In the genomic region with DNA sequence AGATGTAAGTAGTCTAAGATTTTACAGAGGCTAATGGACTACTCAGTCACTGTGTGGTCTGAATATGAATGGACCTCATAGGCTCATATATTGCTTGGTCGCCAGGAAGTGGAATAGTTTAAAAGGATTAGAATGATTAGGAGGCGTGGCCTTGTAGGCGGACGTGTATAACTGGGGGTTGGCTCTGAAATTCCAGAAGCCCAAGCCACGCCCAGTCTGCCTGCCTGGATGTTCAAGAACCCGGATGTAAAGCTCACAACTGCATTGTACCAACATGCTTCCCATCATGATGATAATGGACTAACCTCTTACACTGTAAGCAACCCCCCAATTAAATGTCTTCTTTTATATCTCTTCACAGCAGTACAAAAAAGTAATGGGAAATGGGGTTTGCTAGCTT, we compare ENCODE assay signal across 25 mouse cellular contexts. TPM values are rescaled to one million over a fixed set of nuclear protein-coding genes. Genes with fewer than 3 reads are reported as not detected.
DNase-seq lines count a peak whose midpoint lies in the region; ATAC-seq lines count a peak whose summit lies in the region.
"Had no signal": no experiment of that assay in that cellular context is flagged by ENCODE, and none has a peak within 500 bp of the region (broad histone marks: within the 10 kb centered on the region; RNA-seq: fewer than 3 reads in every experiment).

No protein-coding gene starts in this region.

- H3K27ac ChIP-seq in liver, embryonic 12.5 days: no peak overlapping the region
- H3K27ac ChIP-seq in liver, embryonic 11.5 days (ENCODE audit: low read depth, low read length): no peak overlapping the region
- H3K27ac ChIP-seq: embryonic facial prominence, embryonic 13.5 days; embryonic facial prominence, embryonic 15.5 days; forebrain, embryonic 10.5 days; forebrain, embryonic 12.5 days had no signal

- H3K4me1 ChIP-seq in liver, embryonic 12.5 days: no peaks in the 10 kb centered on the region
- no peaks in the 10 kb centered on the region for H3K4me1 ChIP-seq in liver, embryonic 11.5 days (replicated peaks; ENCODE audit: control insufficient read depth, insufficient read depth, low read length)
- H3K4me1 ChIP-seq: embryonic facial prominence, embryonic 15.5 days; forebrain, embryonic 10.5 days; forebrain, embryonic 12.5 days had no signal

- H3K9ac ChIP-seq in liver, embryonic 12.5 days: no peak overlapping the region
- H3K9ac ChIP-seq in liver, embryonic 11.5 days (ENCODE audit: low read depth, low read length): no peak overlapping the region
- H3K9ac ChIP-seq: embryonic facial prominence, embryonic 13.5 days; embryonic facial prominence, embryonic 15.5 days; forebrain, embryonic 12.5 days had no signal

- DNase-seq in liver, embryonic 11.5 days (ENCODE audit: low spot score): no peak
- DNase-seq in ES-CJ7 (ENCODE audit: low read depth, low spot score) (peak; percentile 27), ZHBTc4 (ENCODE audit: low read depth, low spot score) (peak; percentile 63)
- DNase-seq in adrenal gland, adult 18-20 months (ENCODE audit: low spot score in 2 of 2): no peak
- no peak for DNase-seq in cerebellum, postnatal 36 days
- DNase-seq: adrenal gland, adult 8-10 months; adrenal gland, postnatal 14 days; adrenal gland, postnatal 36 days; B cell, adult 2 months; cerebellum, adult 11-12 months; cerebellum, adult 2 months; cerebellum, adult 9-10 months; cerebellum, postnatal 10 days; cerebellum, postnatal 25 days; embryo, embryonic 11 days had no signal

- 0 out of 2 replicates have a peak, but pooled peaks have one; percentile 13 for ATAC-seq in liver, embryonic 12.5 days
- ATAC-seq in liver, embryonic 11.5 days (replicated peaks; ENCODE audit: low FRiP score): no peak
- ATAC-seq: CD4-positive, CD25-positive, alpha-beta regulatory T cell, adult 4 months; forebrain, embryonic 14.5 days; forebrain, embryonic 16.5 days had no signal

- no peaks in the 10 kb centered on the region for H3K9me3 ChIP-seq in liver, embryonic 12.5 days (replicated peaks)
- H3K9me3 ChIP-seq in liver, embryonic 11.5 days (ENCODE audit: control insufficient read depth, low read length): no peaks in the 10 kb centered on the region
- H3K9me3 ChIP-seq: embryonic facial prominence, embryonic 13.5 days; embryonic facial prominence, embryonic 15.5 days; forebrain, embryonic 10.5 days; forebrain, embryonic 12.5 days had no signal

- no peak overlapping the region for H3K4me2 ChIP-seq in liver, embryonic 12.5 days
- no peak overlapping the region for H3K4me2 ChIP-seq in liver, embryonic 11.5 days
- H3K4me2 ChIP-seq: embryonic facial prominence, embryonic 13.5 days; embryonic facial prominence, embryonic 15.5 days; forebrain, embryonic 12.5 days had no signal

- no peaks in the 10 kb centered on the region for H3K27me3 ChIP-seq in liver, embryonic 12.5 days (replicated peaks)
- H3K27me3 ChIP-seq in liver, embryonic 11.5 days (replicated peaks; ENCODE audit: control insufficient read depth, insufficient read depth, low read length): no peaks in the 10 kb centered on the region
- H3K27me3 ChIP-seq: CH12.LX; embryonic facial prominence, embryonic 13.5 days; embryonic facial prominence, embryonic 15.5 days; forebrain, embryonic 12.5 days had no signal

- peaks cover 79% of the 10 kb centered on the region for H3K36me3 ChIP-seq in liver, embryonic 12.5 days
- peaks cover 28% of the 10 kb centered on the region; the same call in 1 of the 2 replicates for H3K36me3 ChIP-seq in liver, embryonic 11.5 days (ENCODE audit: control insufficient read depth, insufficient read depth, low read length)

- 83% methylated on average over 6 of the region's 6 CpGs for WGBS in liver, embryonic 12.5 days (ENCODE audit: insufficient replicate concordance)
- WGBS in liver, embryonic 11.5 days: 88% methylated on average over 6 of the region's 6 CpGs

- H3K4me3 ChIP-seq in liver, embryonic 12.5 days: no peak overlapping the region
- no peak overlapping the region for H3K4me3 ChIP-seq in liver, embryonic 11.5 days (ENCODE audit: low read depth, low read length)
- H3K4me3 ChIP-seq: embryonic facial prominence, embryonic 13.5 days; embryonic facial prominence, embryonic 15.5 days; erythroblast, embryonic 14.5 days; forebrain, embryonic 10.5 days; forebrain, embryonic 12.5 days had no signal

RNA-seq across cellular contexts. Expression of gene Fbxl3, which starts 26.4 kb away (rescaled TPM):
- polyA plus RNA-seq in liver, embryonic 12.5 days (2016; fragmentation: Nextera tagmentation; extraction: Ambion mirVana): 14.7 and 16.4 TPM in 2 replicates
- polyA plus RNA-seq in liver, embryonic 11.5 days (2014; fragmentation: Nextera tagmentation; extraction: Ambion mirVana): 15.1 and 16.0 TPM in 2 replicates
- 10 to 100 TPM; 61.3 to 71.8 TPM for total RNA-seq in adrenal gland, adult 18-20 months (2021)

RNA-seq across cellular contexts. Expression of gene Cln5, which starts 55.7 kb away (rescaled TPM):
- 23.2 and 23.9 TPM in 2 replicates for polyA plus RNA-seq in liver, embryonic 12.5 days (2016; fragmentation: Nextera tagmentation; extraction: Ambion mirVana)
- polyA plus RNA-seq in liver, embryonic 11.5 days (2014; fragmentation: Nextera tagmentation; extraction: Ambion mirVana): 29.4 and 31.8 TPM in 2 replicates
- total RNA-seq in adrenal gland, adult 18-20 months (2021): 10 to 100 TPM; 27.1 to 29.1 TPM

Comparison
In these comparisons a context has a peak if more than half of its experiments do, and no peak if none do; other contexts are left out.
1. DNase-seq: peak in ES-CJ7 (single experiment) and ZHBTc4 (single experiment); none in liver, embryonic 11.5 days (single experiment), adrenal gland, adult 18-20 months (0 of 2) and cerebellum, postnatal 36 days (0 of 2).